Mouse (Mus musculus): ENCODE measurements around the gene Spsb2. TPM values are rescaled to one million over a fixed set of nuclear protein-coding genes. Genes with fewer than 3 reads are reported as not detected.
"Not testable (repeated sequence)": the region's sequence is repeated elsewhere in the genome, so short reads cannot be mapped to it uniquely, and the experiment has no call there.

The Spsb2 gene
- polyA plus RNA-seq, 1 experiment from 2014 or later = 5.7 TPM

GRCm38 (mm10) chr6:124809052-124809774 lies 752 bp downstream of the Spsb2 start:
- Histone ChIP-seq H3K9ac (ENCODE audit: low read length) (peak overlapping the region; percentile 91), H3K27me3 (ENCODE audit: control insufficient read depth, insufficient read depth, low read length) (no peaks in the 10 kb centered on the region), H3K36me3 (ENCODE audit: control insufficient read depth, insufficient read depth, low read length) (peaks cover 29% of the 10 kb centered on the region), H3K4me3 (ENCODE audit: control insufficient read depth in 1 of 2, insufficient read depth in 1 of 2, low read depth in 1 of 2, low read length in 2 of 2) (peak overlapping the region; percentile 68 to 76), H3K4me2 (ENCODE audit: low read length) (peak overlapping the region; percentile 98), H3K9me3 (ENCODE audit: control insufficient read depth, low read length) (no peaks in the 10 kb centered on the region), H3K27ac (replicated peaks in 1 of 2; ENCODE audit: control insufficient read depth in 1 of 2, insufficient read depth in 1 of 2, low read depth in 2 of 2, low read length in 2 of 2) (peak overlapping the region; percentile 92 to 96), H3K4me1 (ENCODE audit: control insufficient read depth in 2 of 2, insufficient read depth in 2 of 2, low read length in 2 of 2) (peaks cover 22 to 54% of the 10 kb centered on the region in 2 experiments)
- WGBS = under 1% methylated on average over 35 of the region's 35 CpGs
- ATAC-seq (ENCODE audit: insufficient number of reproducible peaks, insufficient read depth, low FRiP score, low read depth) = peak; percentile 42

- H3K9ac ChIP-seq (ENCODE audit: low read length) = peak overlapping the region; percentile 91
- peaks cover 27 to 62% of the 10 kb centered on the region in 2 experiments for H3K4me1 ChIP-seq (ENCODE audit: control insufficient read depth in 2 of 2, insufficient read depth in 2 of 2, low read length in 2 of 2)
- H3K4me2 ChIP-seq (ENCODE audit: low read length) = peak overlapping the region; percentile 98
- H3K36me3 ChIP-seq (ENCODE audit: control insufficient read depth, insufficient read depth, low read length) = peaks cover 30% of the 10 kb centered on the region
- H3K4me3 ChIP-seq (ENCODE audit: control insufficient read depth in 1 of 2, insufficient read depth in 1 of 2, low read depth in 1 of 2, low read length in 2 of 2) = peak overlapping the region; percentile 68 to 76
- 0 out of 2 replicates have a peak, but pooled peaks have one; percentile 0 for ATAC-seq (ENCODE audit: insufficient number of reproducible peaks, insufficient read depth, low FRiP score, low read depth)
- peak overlapping the region; percentile 31 to 96 for H3K27ac ChIP-seq (replicated peaks in 1 of 2; ENCODE audit: control insufficient read depth in 1 of 2, insufficient read depth in 1 of 2, low read depth in 2 of 2, low read length in 2 of 2)
- H3K27me3 ChIP-seq (ENCODE audit: control insufficient read depth, insufficient read depth, low read length) = no peaks in the 10 kb centered on the region
- WGBS = 37% methylated on average over 14 of the region's 14 CpGs
- no peaks in the 10 kb centered on the region for H3K9me3 ChIP-seq (ENCODE audit: control insufficient read depth, low read length)
Observed at GRCm38 (mm10) chr6:124809775-124810538, 1.5 kb downstream of the Spsb2 start.

- 72% methylated on average over 11 of the region's 11 CpGs for WGBS
- Histone ChIP-seq H3K27ac (replicated peaks in 1 of 2; ENCODE audit: control insufficient read depth in 1 of 2, insufficient read depth in 1 of 2, low read depth in 2 of 2, low read length in 2 of 2) (peak overlapping the region in 1 of 2 experiments; percentile 96; a peak in 2 of 4 replicates), H3K4me2 (ENCODE audit: low read length) (peak overlapping the region; percentile 98; the same call in 1 of the 2 replicates), H3K4me1 (ENCODE audit: control insufficient read depth in 2 of 2, insufficient read depth in 2 of 2, low read length in 2 of 2) (peaks cover 27 to 57% of the 10 kb centered on the region in 2 experiments), H3K36me3 (ENCODE audit: control insufficient read depth, insufficient read depth, low read length) (peaks cover 38% of the 10 kb centered on the region)
- not testable (repeated sequence) for H3K4me3 ChIP-seq (ENCODE audit: control insufficient read depth in 1 of 2, insufficient read depth in 1 of 2, low read depth in 1 of 2, low read length in 2 of 2); ATAC-seq (ENCODE audit: insufficient number of reproducible peaks, insufficient read depth, low FRiP score, low read depth); H3K27me3 ChIP-seq (ENCODE audit: control insufficient read depth, insufficient read depth, low read length); H3K9ac ChIP-seq (ENCODE audit: low read length); H3K9me3 ChIP-seq (ENCODE audit: control insufficient read depth, low read length)
Observed at GRCm38 (mm10) chr6:124810566-124811402, 2.3 kb downstream of the Spsb2 start.

- H3K36me3 ChIP-seq (ENCODE audit: control insufficient read depth, insufficient read depth, low read length) = peaks cover 42% of the 10 kb centered on the region
- H3K4me3 ChIP-seq (ENCODE audit: control insufficient read depth in 1 of 2, insufficient read depth in 1 of 2, low read depth in 1 of 2, low read length in 2 of 2) = no peak overlapping the region
- no peak for ATAC-seq (ENCODE audit: insufficient number of reproducible peaks, insufficient read depth, low FRiP score, low read depth)
- 0 out of 4 replicates have a peak overlapping the region, but pooled peaks of 1 of the 2 experiments have one; percentile 99 for H3K27ac ChIP-seq (replicated peaks in 1 of 2; ENCODE audit: control insufficient read depth in 1 of 2, insufficient read depth in 1 of 2, low read depth in 2 of 2, low read length in 2 of 2)
- H3K27me3 ChIP-seq (ENCODE audit: control insufficient read depth, insufficient read depth, low read length) = no peaks in the 10 kb centered on the region
- H3K4me1 ChIP-seq (ENCODE audit: control insufficient read depth in 2 of 2, insufficient read depth in 2 of 2, low read length in 2 of 2) = peaks cover 23 to 51% of the 10 kb centered on the region in 2 experiments
- no peak overlapping the region; the same call in 1 of the 2 replicates for H3K9ac ChIP-seq (ENCODE audit: low read length)
- H3K9me3 ChIP-seq (ENCODE audit: control insufficient read depth, low read length) = no peaks in the 10 kb centered on the region
- H3K4me2 ChIP-seq (ENCODE audit: low read length) = peak overlapping the region; percentile 74; the same call in 1 of the 2 replicates
- WGBS = 54% methylated on average over 4 of the region's 4 CpGs
Observed at GRCm38 (mm10) chr6:124811403-124811665, 2.9 kb downstream of the Spsb2 start.

- Histone ChIP-seq H3K4me3 (ENCODE audit: control insufficient read depth in 1 of 2, insufficient read depth in 1 of 2, low read depth in 1 of 2, low read length in 2 of 2) (peak overlapping the region; percentile 59 to 90), H3K27me3 (ENCODE audit: control insufficient read depth, insufficient read depth, low read length) (no peaks in the 10 kb centered on the region), H3K27ac (replicated peaks in 1 of 2; ENCODE audit: control insufficient read depth in 1 of 2, insufficient read depth in 1 of 2, low read depth in 2 of 2, low read length in 2 of 2) (peak overlapping the region; percentile 95 to 99), H3K9ac (ENCODE audit: low read length) (peak overlapping the region; percentile 99), H3K4me2 (ENCODE audit: low read length) (peak overlapping the region; percentile 74), H3K36me3 (ENCODE audit: control insufficient read depth, insufficient read depth, low read length) (peaks cover 48% of the 10 kb centered on the region), H3K4me1 (ENCODE audit: control insufficient read depth in 2 of 2, insufficient read depth in 2 of 2, low read length in 2 of 2) (peaks cover 23 to 49% of the 10 kb centered on the region in 2 experiments), H3K9me3 (ENCODE audit: control insufficient read depth, low read length) (no peaks in the 10 kb centered on the region)
- ATAC-seq (ENCODE audit: insufficient number of reproducible peaks, insufficient read depth, low FRiP score, low read depth) = no peak
- WGBS = 71% methylated on average over 24 of the region's 24 CpGs
Observed at GRCm38 (mm10) chr6:124811701-124812560, 3.5 kb downstream of the Spsb2 start.

GRCm38 (mm10) chr6:124812848-124813247 lies 4.4 kb downstream of the Spsb2 start:
- H3K4me3 ChIP-seq (ENCODE audit: control insufficient read depth in 1 of 2, insufficient read depth in 1 of 2, low read depth in 1 of 2, low read length in 2 of 2) = peak overlapping the region; percentile 59 to 90
- H3K27ac ChIP-seq (replicated peaks in 1 of 2; ENCODE audit: control insufficient read depth in 1 of 2, insufficient read depth in 1 of 2, low read depth in 2 of 2, low read length in 2 of 2) = peak overlapping the region; percentile 95 to 99
- WGBS = 13% methylated on average over 9 of the region's 9 CpGs
- peak overlapping the region; percentile 74 for H3K4me2 ChIP-seq (ENCODE audit: low read length)
- H3K27me3 ChIP-seq (ENCODE audit: control insufficient read depth, insufficient read depth, low read length) = no peaks in the 10 kb centered on the region
- no peak for ATAC-seq (ENCODE audit: insufficient number of reproducible peaks, insufficient read depth, low FRiP score, low read depth)
- no peaks in the 10 kb centered on the region for H3K9me3 ChIP-seq (ENCODE audit: control insufficient read depth, low read length)
- H3K36me3 ChIP-seq (ENCODE audit: control insufficient read depth, insufficient read depth, low read length) = peaks cover 58% of the 10 kb centered on the region
- peaks cover 23 to 42% of the 10 kb centered on the region in 2 experiments for H3K4me1 ChIP-seq (ENCODE audit: control insufficient read depth in 2 of 2, insufficient read depth in 2 of 2, low read length in 2 of 2)
- H3K9ac ChIP-seq (ENCODE audit: low read length) = peak overlapping the region; percentile 99
